Mouse (Mus musculus): ENCODE data around the gene Aqp9. TPM values are rescaled to one million over a fixed set of nuclear protein-coding genes. Genes with fewer than 3 reads are reported as not detected.

Gene Aqp9
- polyA plus RNA-seq, 1 experiment: 0.32 TPM

GRCm38 (mm10) chr9:71067156-71067555 lies 101.3 kb downstream of the Aqp9 start:
- Histone ChIP-seq H3K36me3 (ENCODE audit: control insufficient read depth, insufficient read depth) (no peaks in the 10 kb centered on the region), H3K4me2 (ENCODE audit: low read depth) (no peak overlapping the region), H3K27me3 (ENCODE audit: control insufficient read depth, insufficient read depth, insufficient read length) (no peaks in the 10 kb centered on the region), H3ac (ENCODE audit: control insufficient read depth, insufficient read length) (no peak overlapping the region), H3K79me2 (ENCODE audit: control insufficient read depth, insufficient read depth) (no peaks in the 10 kb centered on the region), H3K4me3 (no peak overlapping the region)
- TF ChIP-seq E2F4 (IDR thresholded peaks at IDR 0.05; ENCODE audit: insufficient read depth) (no peak), REST (IDR thresholded peaks at IDR 0.05; ENCODE audit: insufficient read depth, insufficient read length) (no peak), MYOD1 (IDR thresholded peaks at IDR 0.05; ENCODE audit: control insufficient read depth in 1 of 3, insufficient read length in 2 of 3, low read depth in 2 of 3) (no peak), POLR2A (IDR thresholded peaks at IDR 0.05; ENCODE audit: insufficient read length, low read depth) (no peak), SRF (IDR thresholded peaks at IDR 0.05; ENCODE audit: control insufficient read depth, insufficient read length, low read depth) (no peak), USF1 (IDR thresholded peaks at IDR 0.05; ENCODE audit: low read depth) (no peak), MAX (IDR thresholded peaks at IDR 0.05; ENCODE audit: low read depth) (no peak), POLR2AphosphoS2 (IDR thresholded peaks at IDR 0.05; ENCODE audit: insufficient read length, low read depth) (no peak), TCF12 (IDR thresholded peaks at IDR 0.05; ENCODE audit: insufficient read depth, poor library complexity, severe bottlenecking) (no peak), CEBPB (IDR thresholded peaks at IDR 0.05; ENCODE audit: insufficient read depth, poor library complexity, severe bottlenecking) (no peak), TCF3 (IDR thresholded peaks at IDR 0.05; ENCODE audit: insufficient read length, low read depth) (no peak), MYOG (IDR thresholded peaks at IDR 0.05; ENCODE audit: control insufficient read depth in 1 of 3, insufficient read depth in 1 of 3, insufficient read length in 2 of 3, low read depth in 2 of 3) (no peak)

- Histone ChIP-seq H3K4me3 (no peak overlapping the region), H3K4me2 (ENCODE audit: low read depth) (no peak overlapping the region), H3ac (ENCODE audit: control insufficient read depth, insufficient read length) (no peak overlapping the region), H3K36me3 (ENCODE audit: control insufficient read depth, insufficient read depth) (no peaks in the 10 kb centered on the region), H3K27me3 (ENCODE audit: control insufficient read depth, insufficient read depth, insufficient read length) (no peaks in the 10 kb centered on the region), H3K79me2 (ENCODE audit: control insufficient read depth, insufficient read depth) (no peaks in the 10 kb centered on the region)
- TF ChIP-seq SRF (IDR thresholded peaks at IDR 0.05; ENCODE audit: control insufficient read depth, insufficient read length, low read depth) (no peak), TCF12 (IDR thresholded peaks at IDR 0.05; ENCODE audit: insufficient read depth, poor library complexity, severe bottlenecking) (no peak), REST (IDR thresholded peaks at IDR 0.05; ENCODE audit: insufficient read depth, insufficient read length) (no peak), TCF3 (IDR thresholded peaks at IDR 0.05; ENCODE audit: insufficient read length, low read depth) (no peak), MAX (IDR thresholded peaks at IDR 0.05; ENCODE audit: low read depth) (no peak), MYOD1 (IDR thresholded peaks at IDR 0.05; ENCODE audit: control insufficient read depth in 1 of 3, insufficient read length in 2 of 3, low read depth in 2 of 3) (no peak), E2F4 (IDR thresholded peaks at IDR 0.05; ENCODE audit: insufficient read depth) (no peak), CEBPB (IDR thresholded peaks at IDR 0.05; ENCODE audit: insufficient read depth, poor library complexity, severe bottlenecking) (no peak), POLR2AphosphoS2 (IDR thresholded peaks at IDR 0.05; ENCODE audit: insufficient read length, low read depth) (no peak), POLR2A (IDR thresholded peaks at IDR 0.05; ENCODE audit: insufficient read length, low read depth) (no peak), MYOG (IDR thresholded peaks at IDR 0.05; ENCODE audit: control insufficient read depth in 1 of 3, insufficient read depth in 1 of 3, insufficient read length in 2 of 3, low read depth in 2 of 3) (no peak), USF1 (IDR thresholded peaks at IDR 0.05; ENCODE audit: low read depth) (no peak)
These were observed 102.0 kb downstream of the Aqp9 start for GRCm38 (mm10) chr9:71066491-71066890.

- H3K36me3 ChIP-seq (ENCODE audit: control insufficient read depth, insufficient read depth): no peaks in the 10 kb centered on the region
- no peak overlapping the region for H3K4me2 ChIP-seq (ENCODE audit: low read depth)
- H3K79me2 ChIP-seq (ENCODE audit: control insufficient read depth, insufficient read depth): no peaks in the 10 kb centered on the region
- no peak overlapping the region for H3ac ChIP-seq (ENCODE audit: control insufficient read depth, insufficient read length)
- no peak overlapping the region for H3K4me3 ChIP-seq
- no peaks in the 10 kb centered on the region for H3K27me3 ChIP-seq (ENCODE audit: control insufficient read depth, insufficient read depth, insufficient read length)
- TF ChIP-seq SRF (IDR thresholded peaks at IDR 0.05; ENCODE audit: control insufficient read depth, insufficient read length, low read depth): no peak
- TF ChIP-seq TCF12 (IDR thresholded peaks at IDR 0.05; ENCODE audit: insufficient read depth, poor library complexity, severe bottlenecking): no peak
- TF ChIP-seq MYOD1 (IDR thresholded peaks at IDR 0.05; ENCODE audit: control insufficient read depth in 1 of 3, insufficient read length in 2 of 3, low read depth in 2 of 3): no peak
- no peak for TF ChIP-seq POLR2A (IDR thresholded peaks at IDR 0.05; ENCODE audit: insufficient read length, low read depth)
- TF ChIP-seq POLR2AphosphoS2 (IDR thresholded peaks at IDR 0.05; ENCODE audit: insufficient read length, low read depth): no peak
- no peak for TF ChIP-seq CEBPB (IDR thresholded peaks at IDR 0.05; ENCODE audit: insufficient read depth, poor library complexity, severe bottlenecking)
- TF ChIP-seq MAX (IDR thresholded peaks at IDR 0.05; ENCODE audit: low read depth): no peak
- no peak for TF ChIP-seq REST (IDR thresholded peaks at IDR 0.05; ENCODE audit: insufficient read depth, insufficient read length)
- TF ChIP-seq MYOG (IDR thresholded peaks at IDR 0.05; ENCODE audit: control insufficient read depth in 1 of 3, insufficient read depth in 1 of 3, insufficient read length in 2 of 3, low read depth in 2 of 3): no peak
- no peak for TF ChIP-seq USF1 (IDR thresholded peaks at IDR 0.05; ENCODE audit: low read depth)
These were observed 103.1 kb downstream of the Aqp9 start for GRCm38 (mm10) chr9:71065343-71065875.

GRCm38 (mm10) chr9:71064291-71064840 lies 104.1 kb downstream of the Aqp9 start:
- no peaks in the 10 kb centered on the region for H3K27me3 ChIP-seq (ENCODE audit: control insufficient read depth, insufficient read depth, insufficient read length)
- no peak overlapping the region for H3ac ChIP-seq (ENCODE audit: control insufficient read depth, insufficient read length)
- H3K79me2 ChIP-seq (ENCODE audit: control insufficient read depth, insufficient read depth): no peaks in the 10 kb centered on the region
- no peaks in the 10 kb centered on the region for H3K36me3 ChIP-seq (ENCODE audit: control insufficient read depth, insufficient read depth)
- H3K4me3 ChIP-seq: no peak overlapping the region
- TF ChIP-seq USF1 (IDR thresholded peaks at IDR 0.05; ENCODE audit: low read depth) (no peak), TCF3 (IDR thresholded peaks at IDR 0.05; ENCODE audit: insufficient read length, low read depth) (no peak), POLR2A (IDR thresholded peaks at IDR 0.05; ENCODE audit: insufficient read length, low read depth) (no peak), MYOG (IDR thresholded peaks at IDR 0.05; ENCODE audit: control insufficient read depth in 1 of 3, insufficient read depth in 1 of 3, insufficient read length in 2 of 3, low read depth in 2 of 3) (no peak), POLR2AphosphoS2 (IDR thresholded peaks at IDR 0.05; ENCODE audit: insufficient read length, low read depth) (no peak), REST (IDR thresholded peaks at IDR 0.05; ENCODE audit: insufficient read depth, insufficient read length) (no peak), MYOD1 (IDR thresholded peaks at IDR 0.05; ENCODE audit: control insufficient read depth in 1 of 3, insufficient read length in 2 of 3, low read depth in 2 of 3) (no peak), SRF (IDR thresholded peaks at IDR 0.05; ENCODE audit: control insufficient read depth, insufficient read length, low read depth) (no peak), MAX (IDR thresholded peaks at IDR 0.05; ENCODE audit: low read depth) (no peak)
- H3K4me2 ChIP-seq (ENCODE audit: low read depth): no peak overlapping the region
